Mouse (Mus musculus) kidney, postnatal 0 days (tissue): Measurements from ENCODE around the gene Ptpro. TPM values are rescaled to one million over a fixed set of nuclear protein-coding genes. Genes with fewer than 3 reads are reported as not detected.

Experiments
- ATAC-seq: fragments of 200-750 bp; cut with Nextera tagmentation; replicated peaks from 2 replicates; pipeline ENCODE4 v1.8.0; 2017; ENCODE audit warnings: low read depth, moderate number of reproducible peaks, moderate TSS enrichment, moderate library complexity; ENCODE audit not compliant: low FRiP score
- DNase-seq: peaks from one replicate; pipeline ENCODE4 v3.0.0-alpha.2; 2016; ENCODE audit warnings: low spot score
- H3K27ac ChIP-seq: fragments of 300-500 bp; sonication (generic); 2 replicates; pipeline ENCODE4 v1.5.1; 2014; ENCODE audit warnings: mild to moderate bottlenecking
- H3K27me3 ChIP-seq: fragments of 300-500 bp; sonication (generic); 2 replicates; pipeline ENCODE4 v1.6.1; 2014; ENCODE audit warnings: low read length, mixed read lengths; ENCODE audit not compliant: insufficient read depth
- H3K36me3 ChIP-seq: fragments of 300-500 bp; sonication (generic); 2 replicates; pipeline ENCODE4 v1.6.1; 2014; ENCODE audit warnings: low read length, mixed read lengths; ENCODE audit not compliant: insufficient read depth
- H3K4me1 ChIP-seq: fragments of 300-500 bp; sonication (generic); replicated peaks from 2 replicates; pipeline ENCODE4 v1.6.1; 2014; ENCODE audit warnings: antibody characterized with exemption, low read length, mixed read lengths; ENCODE audit not compliant: insufficient read depth
- H3K4me2 ChIP-seq: fragments of 300-500 bp; sonication (generic); 2 replicates; pipeline ENCODE4 v1.6.1; 2014; ENCODE audit warnings: mild to moderate bottlenecking, low read length, moderate library complexity, mixed read lengths
- H3K4me3 ChIP-seq: fragments of 300-500 bp; sonication (generic); replicated peaks from 2 replicates; pipeline ENCODE4 v1.5.1; 2014; ENCODE audit warnings: low read depth, low read length
- H3K9ac ChIP-seq: fragments of 300-500 bp; sonication (generic); 2 replicates; pipeline ENCODE4 v1.6.1; 2014; ENCODE audit warnings: low read depth, low read length
- H3K9me3 ChIP-seq: fragments of 300-500 bp; sonication (generic); replicated peaks from 2 replicates; pipeline ENCODE4 v1.6.1; 2016; ENCODE audit warnings: low read length, inconsistent platforms, mixed read lengths
- CTCF ChIP-seq: IDR thresholded peaks from 2 replicates; pipeline ENCODE4 v1.5.1; 2016; ENCODE audit warnings: antibody characterized with exemption, low read depth, mild to moderate bottlenecking, moderate library complexity
- WGBS: fragments of 180-500 bp; shearing (Covaris S2); extraction: QIAGEN DNeasy Blood & Tissue Kit; methylation state at CpG from one replicate; pipeline ENCODE4 v1.1.7; 2014; 5-methylcytosine and 5-hydroxymethylcytosine counted together
- polyA plus RNA-seq: library from polyadenylated mRNA; unstranded; fragments of >200 nt; fragmentation: Nextera tagmentation; extraction: Ambion mirVana; gene quantifications from 2 replicates; pipeline ENCODE4 v1.2.1, GENCODE M21; 2015

Ptpro gene
- polyA plus RNA-seq, 1 experiment from 2014 or later: 18.4 TPM

DNA sequence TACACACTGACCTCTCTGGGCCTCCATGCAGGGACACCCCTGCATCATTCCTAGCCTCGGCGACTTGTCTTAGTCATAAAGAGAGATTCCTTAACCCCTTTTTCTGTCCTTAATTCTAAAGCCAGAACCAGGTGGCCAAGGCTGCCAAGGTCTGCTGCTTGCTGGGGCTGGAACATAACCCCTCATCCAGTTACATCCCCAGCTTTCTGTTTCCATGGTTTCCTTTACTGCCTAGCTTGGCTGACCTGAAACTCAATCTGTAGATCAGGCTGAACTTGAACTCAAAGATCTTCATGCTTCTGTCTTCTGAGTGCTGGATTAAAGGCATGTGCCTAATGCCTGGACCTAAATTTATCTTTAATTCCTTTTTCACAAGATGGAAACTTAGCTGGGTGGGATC is 51.7 kb downstream of the Ptpro start:
- Histone ChIP-seq H3K4me2 (no peak overlapping the region), H3K9me3 (no peaks in the 10 kb centered on the region; the same call in 1 of the 2 replicates), H3K36me3 (no peaks in the 10 kb centered on the region), H3K4me3 (no peak overlapping the region), H3K27me3 (no peaks in the 10 kb centered on the region), H3K27ac (no peak overlapping the region), H3K9ac (no peak overlapping the region), H3K4me1 (no peaks in the 10 kb centered on the region)
- 41% methylated on average over 2 of the region's 2 CpGs for WGBS
- 0 out of 2 replicates have a peak, but pooled peaks have one; percentile 29 for ATAC-seq
- no peak for TF ChIP-seq CTCF
- peak; percentile 58 for DNase-seq

DNA sequence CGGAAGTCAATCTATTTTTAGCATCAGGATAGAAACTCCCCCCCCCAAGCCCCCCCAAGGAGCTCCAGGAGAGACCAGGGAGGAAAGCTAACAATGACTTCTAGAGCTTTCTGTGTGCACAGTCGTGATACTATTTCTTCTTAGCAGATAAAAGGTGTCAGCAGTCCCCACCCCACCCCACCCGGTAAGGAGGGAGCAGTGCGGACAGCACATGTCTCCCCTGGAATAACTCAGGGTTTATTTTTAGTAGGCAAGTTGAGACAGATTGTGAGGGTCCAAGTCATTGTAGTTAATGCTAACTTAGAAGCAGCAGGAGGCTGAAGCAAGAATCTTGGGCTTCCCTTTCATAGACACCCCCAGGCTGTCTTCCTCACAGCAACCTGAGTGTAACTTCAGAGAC is 63.1 kb downstream of the Ptpro start:
- no peaks in the 10 kb centered on the region for H3K9me3 ChIP-seq
- WGBS: 31% methylated on average over 4 of the region's 4 CpGs
- H3K4me2 ChIP-seq: no peak overlapping the region
- no peaks in the 10 kb centered on the region for H3K4me1 ChIP-seq
- no peak for TF ChIP-seq CTCF
- H3K9ac ChIP-seq: no peak overlapping the region
- no peaks in the 10 kb centered on the region for H3K27me3 ChIP-seq
- H3K27ac ChIP-seq: no peak overlapping the region
- ATAC-seq (no peak), DNase-seq (no peak)
- no peak overlapping the region for H3K4me3 ChIP-seq
- H3K36me3 ChIP-seq: no peaks in the 10 kb centered on the region

DNA sequence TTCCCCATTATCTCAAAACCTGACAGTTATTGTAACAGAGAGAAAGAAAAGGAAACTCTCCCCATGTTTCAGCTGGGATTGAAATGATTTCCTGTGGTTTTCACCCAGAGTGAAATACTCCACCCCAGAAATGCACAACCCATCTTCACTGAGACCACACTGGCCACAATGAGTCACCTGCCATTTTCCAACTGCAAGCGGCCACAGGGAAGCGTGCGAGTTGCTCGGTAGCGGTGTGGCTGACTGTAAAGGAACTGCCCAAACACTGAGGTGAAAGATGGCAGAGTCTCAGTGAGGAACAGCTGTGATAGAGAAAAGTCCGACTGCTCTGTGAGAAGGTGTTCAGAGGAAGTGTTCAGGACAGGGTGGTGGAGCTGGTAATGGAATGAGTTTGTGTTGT is 64.2 kb downstream of the Ptpro start:
- Histone ChIP-seq H3K36me3 (no peaks in the 10 kb centered on the region), H3K27me3 (no peaks in the 10 kb centered on the region), H3K4me2 (no peak overlapping the region), H3K9ac (no peak overlapping the region), H3K9me3 (no peaks in the 10 kb centered on the region), H3K4me3 (no peak overlapping the region), H3K27ac (no peak overlapping the region), H3K4me1 (no peaks in the 10 kb centered on the region)
- DNase-seq (no peak), ATAC-seq (no peak)
- WGBS: 88% methylated on average over 6 of the region's 6 CpGs
- no peak for TF ChIP-seq CTCF

DNA sequence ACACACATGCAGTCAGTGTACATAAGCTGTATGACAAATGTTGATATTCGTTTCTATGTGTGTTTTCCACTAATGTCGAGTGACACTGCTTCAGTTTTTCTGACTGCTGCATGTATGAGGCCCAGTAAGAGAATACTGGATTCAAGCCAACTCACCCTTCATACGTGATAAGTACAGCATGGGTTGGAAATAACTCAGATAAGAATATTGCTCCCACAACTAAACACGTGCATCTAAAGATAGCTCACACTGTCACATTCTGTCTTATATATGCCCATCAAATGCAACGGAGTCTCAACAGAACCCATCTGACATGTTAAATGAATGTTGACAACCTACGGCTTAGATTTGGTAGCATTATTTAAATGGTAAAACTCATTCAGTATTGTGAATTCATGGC is 65.4 kb downstream of the Ptpro start:
- Histone ChIP-seq H3K9ac (no peak overlapping the region), H3K4me1 (no peaks in the 10 kb centered on the region), H3K4me2 (no peak overlapping the region), H3K9me3 (no peaks in the 10 kb centered on the region), H3K36me3 (no peaks in the 10 kb centered on the region), H3K27me3 (no peaks in the 10 kb centered on the region), H3K27ac (no peak overlapping the region), H3K4me3 (no peak overlapping the region)
- no peak for DNase-seq
- no peak for TF ChIP-seq CTCF
- ATAC-seq: no peak
- WGBS: 81% methylated on average over 6 of the region's 6 CpGs

DNA sequence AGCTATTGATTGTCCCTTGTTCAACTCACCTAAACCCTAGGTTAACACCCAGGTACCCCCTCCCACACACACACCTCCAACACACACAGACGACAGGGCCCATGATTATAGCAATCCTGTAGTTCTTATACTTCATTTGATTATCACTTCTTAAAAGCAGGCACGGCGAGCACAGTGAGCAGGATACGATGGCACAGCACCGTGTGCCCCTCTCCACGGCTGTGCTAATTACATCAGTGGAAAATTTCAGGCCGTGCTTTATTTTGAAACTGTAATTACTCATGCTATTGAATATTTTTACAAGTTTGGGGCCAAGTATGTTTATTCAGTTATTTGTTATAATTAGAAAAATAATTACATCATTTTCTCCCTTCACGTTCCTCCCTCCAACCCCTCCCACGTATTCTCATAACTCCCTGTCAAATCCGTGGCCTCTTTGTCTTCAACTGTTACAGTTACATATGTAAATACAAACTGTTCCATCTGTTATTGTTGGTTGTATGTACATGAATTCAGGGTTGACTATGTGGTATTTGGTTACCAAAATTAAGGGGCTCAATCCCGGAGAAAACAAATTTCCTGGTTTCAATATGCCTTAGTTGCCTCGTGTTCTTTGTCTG is 66.2 kb downstream of the Ptpro start:
- no peaks in the 10 kb centered on the region for H3K4me1 ChIP-seq
- no peak overlapping the region for H3K4me2 ChIP-seq
- no peak overlapping the region for H3K4me3 ChIP-seq
- DNase-seq: no peak
- H3K27me3 ChIP-seq: no peaks in the 10 kb centered on the region
- no peak for TF ChIP-seq CTCF
- 87% methylated on average over 12 of the region's 12 CpGs for WGBS
- H3K36me3 ChIP-seq: no peaks in the 10 kb centered on the region
- no peak overlapping the region for H3K9ac ChIP-seq
- peak overlapping the region; percentile 25; the same call in 1 of the 2 replicates for H3K27ac ChIP-seq
- no peak for ATAC-seq
- H3K9me3 ChIP-seq: no peaks in the 10 kb centered on the region

DNA sequence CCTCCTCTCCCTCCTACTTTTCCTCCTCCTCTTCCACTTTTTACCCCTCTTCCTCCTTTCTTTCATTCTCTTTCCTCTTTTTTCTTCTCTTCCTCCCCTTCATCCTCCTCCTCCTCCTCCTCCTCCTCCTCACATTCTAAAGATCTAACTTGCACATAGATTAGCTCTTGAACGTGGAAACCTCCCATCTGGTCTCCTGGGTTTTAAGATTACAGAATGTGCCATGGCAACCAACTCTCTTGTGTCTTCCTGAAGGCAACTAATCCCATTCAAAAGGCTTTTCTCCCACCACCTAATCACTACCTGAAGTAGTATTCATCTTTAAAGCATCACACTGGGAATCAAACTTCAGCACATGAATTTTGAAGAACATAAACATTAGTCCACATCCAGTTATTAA is 67.5 kb downstream of the Ptpro start:
- H3K27me3 ChIP-seq: no peaks in the 10 kb centered on the region
- H3K4me2 ChIP-seq: no peak overlapping the region
- no peak for TF ChIP-seq CTCF
- WGBS: 42% methylated on average over 1 of the region's 1 CpGs
- H3K27ac ChIP-seq: no peak overlapping the region
- no peaks in the 10 kb centered on the region for H3K4me1 ChIP-seq
- DNase-seq: no peak
- H3K36me3 ChIP-seq: no peaks in the 10 kb centered on the region
- H3K4me3 ChIP-seq: no peak overlapping the region
- no peak overlapping the region for H3K9ac ChIP-seq
- no peaks in the 10 kb centered on the region for H3K9me3 ChIP-seq
- no peak for ATAC-seq

DNA sequence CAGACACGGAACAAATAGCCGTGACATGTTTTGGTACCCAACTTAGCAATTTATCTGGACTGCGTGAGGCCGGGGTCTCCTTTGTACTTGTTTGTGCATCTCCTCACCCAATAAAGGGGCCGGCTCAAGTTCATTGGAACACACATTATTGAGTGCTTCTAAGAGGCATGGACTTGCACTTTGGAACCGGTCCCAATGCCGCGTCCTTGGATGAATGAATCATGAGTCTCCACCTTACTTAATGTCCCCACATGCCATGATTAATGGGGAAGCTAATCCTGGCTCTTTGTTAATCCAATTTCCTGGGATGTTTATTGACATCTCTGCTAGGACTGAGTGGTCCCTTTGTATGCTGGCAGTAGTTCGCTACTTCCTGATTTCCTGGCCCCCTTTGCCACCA is 75.6 kb downstream of the Ptpro start:
- ATAC-seq (no peak), DNase-seq (no peak)
- no peaks in the 10 kb centered on the region for H3K9me3 ChIP-seq
- no peak overlapping the region for H3K27ac ChIP-seq
- no peaks in the 10 kb centered on the region for H3K4me1 ChIP-seq
- WGBS: 51% methylated on average over 9 of the region's 9 CpGs
- H3K4me3 ChIP-seq: no peak overlapping the region
- H3K9ac ChIP-seq: no peak overlapping the region
- no peaks in the 10 kb centered on the region for H3K36me3 ChIP-seq
- no peak overlapping the region for H3K4me2 ChIP-seq
- no peaks in the 10 kb centered on the region for H3K27me3 ChIP-seq
- TF ChIP-seq CTCF: no peak
